Mouse (Mus musculus): ENCODE results near the gene Emc6.
A peak's percentile ranks its signal among the peaks of the same experiment; 100 is the strongest.

Emc6 gene

DNA sequence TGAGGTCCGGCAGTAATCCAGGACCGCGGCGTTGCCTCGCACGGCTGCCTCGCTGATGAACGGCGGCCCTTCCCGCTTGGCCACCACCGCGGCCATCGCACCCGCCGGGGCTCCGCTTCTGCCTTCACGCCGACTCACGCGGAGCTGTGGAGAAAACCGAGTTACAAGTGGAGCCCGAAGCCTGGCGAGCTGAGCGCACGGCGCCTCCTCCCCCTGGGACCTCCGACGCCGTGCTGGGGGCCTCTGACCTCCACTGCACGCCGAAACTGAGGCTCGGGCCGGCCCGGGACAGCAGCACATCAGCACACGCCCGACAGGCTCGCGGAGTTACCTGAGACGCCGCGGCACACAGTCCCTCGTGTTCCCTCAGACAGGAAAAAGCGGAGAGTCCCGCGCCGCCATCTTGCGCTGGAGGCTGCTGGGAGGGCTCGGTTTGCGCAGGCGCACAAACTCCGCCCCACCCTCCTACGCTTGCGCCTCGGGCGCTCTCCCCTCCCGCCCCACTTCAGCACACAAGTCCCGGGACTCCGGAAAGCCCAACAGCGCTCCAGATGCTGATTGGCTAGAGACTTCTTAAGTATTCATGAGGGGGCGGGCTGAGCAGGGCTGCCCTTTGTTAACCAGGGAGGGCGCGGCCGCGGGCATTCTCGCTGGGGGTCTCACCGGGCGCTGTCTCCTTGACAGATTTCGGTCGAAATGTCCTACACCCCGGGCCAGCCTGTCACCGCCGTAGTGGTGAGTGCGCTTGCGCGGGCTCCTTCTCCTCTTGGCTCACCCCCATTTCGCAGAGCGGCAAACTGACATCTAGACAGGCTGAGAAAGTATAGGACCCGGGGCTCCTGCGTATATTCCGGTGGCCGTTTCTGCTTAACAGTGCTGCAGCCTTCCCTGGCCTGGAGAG lies at the start of gene Emc6, which contains the start of gene Tax1bp3:
Gene Emc6 (minus strand): TSS at position 430 of the 901 bp plus-strand sequence.
Gene Tax1bp3 (plus strand): TSS at position 476 of the 901 bp plus-strand sequence.
- DNase-seq, result peak; percentile 98

DNA sequence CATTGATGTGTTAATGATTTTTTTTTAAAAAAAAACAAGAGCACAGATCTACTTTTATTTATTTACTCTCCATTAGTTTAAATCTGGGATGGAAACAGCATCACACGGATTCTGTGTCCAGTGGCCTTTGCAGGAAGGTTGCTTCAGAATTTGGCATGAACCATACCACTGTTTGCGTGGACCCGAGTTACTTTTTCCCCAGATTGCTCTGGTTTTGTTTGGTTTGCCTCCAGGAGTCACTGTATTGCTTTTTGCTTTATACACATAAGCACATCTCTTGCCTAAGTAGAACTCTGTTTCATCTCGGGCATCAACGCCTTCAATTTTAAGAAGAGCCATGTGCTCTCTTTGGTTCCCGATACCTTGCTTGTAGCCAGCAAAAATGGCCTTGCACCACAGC lies 49.0 kb upstream of the Emc6 start:
- no peak for DNase-seq

DNA sequence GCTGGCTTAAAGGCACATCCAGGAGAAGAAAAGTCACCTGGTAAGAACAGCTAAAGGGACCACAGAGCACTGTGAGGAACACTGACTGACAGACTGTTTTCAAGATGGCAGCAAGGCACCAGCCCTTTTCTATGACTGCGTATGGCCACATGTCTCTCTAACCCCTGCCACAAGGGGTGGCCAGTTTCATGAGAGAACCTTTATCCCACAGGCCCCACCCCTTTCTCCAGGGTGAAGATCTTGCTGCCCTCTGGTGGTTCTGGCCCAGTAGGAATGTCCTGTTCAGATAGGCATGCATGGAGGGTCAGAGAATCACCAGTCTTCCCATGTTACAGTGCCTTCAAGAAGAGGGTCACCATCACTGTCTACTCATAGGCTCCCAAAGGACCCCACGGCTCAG lies 47.1 kb upstream of the Emc6 start:
- DNase-seq, result peak; percentile 70

DNA sequence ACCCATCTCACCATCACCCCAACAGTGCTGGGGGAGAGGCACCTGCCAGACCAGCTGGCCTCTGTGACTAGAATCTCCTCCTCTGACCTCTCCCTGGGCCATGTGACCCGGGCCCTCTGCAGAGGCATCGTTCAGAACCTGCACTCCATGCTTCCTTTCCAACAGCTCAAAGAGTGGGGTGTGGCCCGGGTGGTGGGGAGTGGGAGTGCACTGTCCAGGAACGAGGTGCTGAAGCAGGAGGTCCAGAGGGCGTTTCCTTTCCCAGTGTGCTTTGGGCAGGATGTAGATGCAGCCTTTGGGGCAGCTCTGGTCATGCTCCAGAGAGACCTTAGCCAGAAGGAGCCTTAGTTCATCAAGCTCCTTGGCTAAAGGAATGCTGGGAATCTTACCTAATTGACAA lies 46.0 kb upstream of the Emc6 start:
- no peak for DNase-seq

DNA sequence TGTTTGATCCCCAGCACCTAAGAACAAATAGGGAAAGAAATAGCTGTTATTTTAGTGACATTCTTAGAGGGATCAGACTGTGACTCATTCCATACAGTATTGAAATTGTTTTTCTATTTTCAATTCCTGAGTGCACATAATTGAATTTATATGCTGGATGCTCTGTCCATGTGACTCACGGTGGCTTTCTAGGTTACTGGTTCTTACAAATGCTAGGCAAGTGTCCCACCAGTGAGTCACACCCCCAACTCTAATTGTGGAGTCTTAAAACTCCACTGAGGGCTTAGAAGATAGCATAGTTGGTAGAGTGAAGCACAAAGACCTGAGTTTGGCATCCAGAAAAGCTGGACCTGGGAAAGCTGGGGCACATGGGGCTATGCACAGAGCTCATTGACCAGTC lies 43.8 kb upstream of the Emc6 start:
- no peak for DNase-seq

DNA sequence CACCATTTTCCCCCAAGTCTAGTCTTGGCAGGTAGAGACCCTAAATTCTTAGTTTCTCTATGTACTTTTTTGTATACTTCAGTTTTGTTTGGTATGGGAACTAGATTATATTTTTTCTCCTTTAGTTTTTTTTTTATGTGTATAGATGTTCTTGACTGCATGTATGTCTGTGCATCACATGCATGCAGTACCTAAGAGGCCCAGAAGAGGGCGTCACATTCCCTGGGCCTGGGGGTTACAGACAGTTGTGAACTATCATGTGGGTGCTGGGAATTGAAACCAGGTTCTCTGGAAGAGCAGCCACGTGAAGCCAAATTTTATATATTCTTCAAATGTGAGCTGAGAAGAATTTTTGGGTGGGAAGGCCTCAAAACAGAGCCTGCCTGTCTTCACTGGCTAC lies 42.8 kb upstream of the Emc6 start:
- no peak for DNase-seq

DNA sequence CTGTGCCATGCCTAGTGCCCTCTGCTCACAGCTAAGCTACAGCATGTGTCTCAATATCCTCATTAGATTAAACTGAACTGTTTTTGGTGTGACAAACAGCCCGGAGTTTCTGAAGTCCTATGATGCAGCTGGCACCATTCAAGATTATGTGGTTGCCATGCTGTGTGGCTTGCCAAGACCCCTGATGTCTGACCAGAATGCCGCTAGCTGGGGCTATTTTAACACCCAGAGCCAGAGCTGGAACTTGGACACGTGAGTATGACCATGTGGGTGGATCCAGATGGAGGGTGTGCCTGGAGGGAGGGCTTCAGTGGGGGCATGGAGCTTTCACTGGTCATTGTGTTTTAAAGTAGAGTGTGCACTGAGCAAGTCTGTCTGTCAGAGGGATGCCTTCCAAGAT lies 37.1 kb upstream of the Emc6 start:
- DNase-seq, result no peak

DNA sequence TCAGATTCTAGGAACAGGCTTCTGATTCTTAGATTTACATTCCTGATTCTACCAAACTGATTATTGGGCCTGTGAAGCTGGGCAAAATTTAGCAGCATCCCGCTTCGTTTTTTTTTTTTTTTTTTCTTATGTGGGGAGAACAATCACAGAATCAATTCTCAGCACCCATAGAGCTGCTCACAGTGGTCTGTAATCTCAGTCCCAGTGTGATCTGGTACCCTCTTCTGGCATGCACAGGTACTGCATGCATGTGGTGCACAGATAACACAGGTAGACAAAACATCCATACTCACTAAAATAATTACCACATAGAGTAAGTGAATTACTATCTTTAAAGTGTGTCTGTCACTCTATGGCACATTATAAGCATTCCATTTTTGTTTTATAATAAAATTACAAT lies 30.8 kb upstream of the Emc6 start:
- DNase-seq, result no peak

DNA sequence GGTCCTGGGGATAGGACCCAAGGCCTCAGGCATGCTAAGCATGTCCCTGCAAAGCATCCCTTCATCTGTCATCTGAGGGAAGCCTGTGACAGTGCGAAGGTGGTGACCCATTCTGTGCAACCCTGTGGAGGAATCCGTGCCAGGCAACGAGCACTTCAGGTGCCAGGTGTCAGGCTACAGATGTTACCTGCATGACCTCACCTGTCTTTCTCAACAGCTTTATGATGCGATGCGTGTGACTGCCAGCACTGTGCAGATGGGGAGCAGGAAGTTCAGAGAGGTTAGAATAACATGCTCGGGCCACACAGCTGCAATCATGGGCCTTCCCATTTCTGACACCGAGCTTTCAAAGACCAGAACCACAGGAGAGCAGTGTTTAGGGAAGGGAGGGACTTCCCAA lies 28.4 kb upstream of the Emc6 start:
- DNase-seq, result no peak

DNA sequence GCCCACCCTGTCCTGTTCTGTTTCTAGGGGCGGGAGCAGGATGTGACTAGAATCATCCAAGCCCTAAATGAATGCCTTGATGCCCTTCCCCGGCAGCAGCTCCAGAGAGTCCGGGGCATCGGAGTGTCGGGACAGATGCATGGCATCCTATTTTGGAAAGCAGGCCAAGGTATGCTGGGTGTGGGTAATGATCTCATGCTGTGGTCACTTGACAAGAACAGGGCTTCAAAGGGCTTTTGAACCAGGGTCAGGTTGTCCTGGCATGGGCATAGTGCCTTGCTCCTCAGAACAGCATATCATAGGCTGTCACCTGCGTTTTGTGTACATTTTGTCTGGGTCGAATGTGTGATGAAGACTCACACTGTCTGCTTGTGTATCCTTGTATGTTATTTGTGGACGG lies 27.1 kb upstream of the Emc6 start:
- DNase-seq, result no peak

DNA sequence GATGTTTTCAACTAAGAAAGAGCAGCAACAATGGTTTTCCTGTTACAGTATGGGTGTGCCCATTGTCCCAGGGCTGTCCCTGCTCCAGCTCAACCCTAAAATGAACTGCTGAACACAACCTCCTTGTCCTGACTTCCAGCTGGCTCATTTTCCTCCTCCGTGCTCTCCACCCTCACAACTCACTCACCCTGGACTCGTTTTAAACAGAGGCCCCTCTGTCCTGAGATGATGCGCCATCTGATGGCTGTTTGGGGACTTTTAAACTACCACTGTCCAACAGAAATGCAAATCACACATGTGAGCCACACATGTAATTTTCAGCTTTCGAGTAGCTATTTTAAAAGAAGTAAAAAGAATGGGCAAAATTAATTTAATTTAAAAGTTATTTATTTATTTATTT lies 24.8 kb upstream of the Emc6 start:
- peak; percentile 17 for DNase-seq

DNA sequence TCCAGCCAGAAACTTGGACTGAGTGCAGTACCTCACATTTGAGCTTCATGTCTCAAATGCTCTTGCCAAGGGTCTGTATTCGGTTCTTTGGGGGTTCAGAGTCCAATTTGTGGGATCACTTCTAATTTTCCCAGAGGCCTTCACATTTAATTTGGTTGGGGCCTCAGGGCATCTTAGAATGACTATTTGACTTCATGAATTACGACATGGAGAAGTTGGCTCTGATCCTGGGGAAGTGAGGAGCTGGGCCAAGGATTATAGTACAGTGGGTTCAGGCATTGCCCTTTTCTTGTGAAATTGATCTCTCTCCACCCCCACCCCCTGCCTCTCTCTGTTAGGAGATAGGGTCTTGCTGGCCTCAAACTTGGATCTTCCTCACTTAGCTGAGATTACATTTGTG lies 24.2 kb upstream of the Emc6 start:
- peak; percentile 42 for DNase-seq

DNA sequence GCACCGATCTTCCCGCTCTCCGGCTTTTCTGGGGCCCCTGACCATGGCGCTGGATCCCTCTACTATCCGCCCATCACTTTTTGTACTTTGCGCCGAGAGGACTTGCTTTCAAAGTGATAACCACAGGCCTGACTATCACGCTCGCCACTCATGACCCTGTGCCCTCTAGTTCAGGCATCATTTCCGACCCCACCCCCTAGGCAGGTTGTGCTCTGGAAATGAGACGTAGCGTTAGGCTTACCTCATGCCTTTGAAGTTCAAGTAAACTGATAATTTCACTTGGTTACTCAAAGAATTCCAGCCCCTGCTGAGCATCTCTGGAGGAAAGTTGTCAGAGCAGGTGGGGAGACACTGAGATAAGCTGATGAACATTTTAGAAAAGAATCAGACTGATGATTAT lies 23.0 kb upstream of the Emc6 start:
- peak; percentile 40 for DNase-seq

DNA sequence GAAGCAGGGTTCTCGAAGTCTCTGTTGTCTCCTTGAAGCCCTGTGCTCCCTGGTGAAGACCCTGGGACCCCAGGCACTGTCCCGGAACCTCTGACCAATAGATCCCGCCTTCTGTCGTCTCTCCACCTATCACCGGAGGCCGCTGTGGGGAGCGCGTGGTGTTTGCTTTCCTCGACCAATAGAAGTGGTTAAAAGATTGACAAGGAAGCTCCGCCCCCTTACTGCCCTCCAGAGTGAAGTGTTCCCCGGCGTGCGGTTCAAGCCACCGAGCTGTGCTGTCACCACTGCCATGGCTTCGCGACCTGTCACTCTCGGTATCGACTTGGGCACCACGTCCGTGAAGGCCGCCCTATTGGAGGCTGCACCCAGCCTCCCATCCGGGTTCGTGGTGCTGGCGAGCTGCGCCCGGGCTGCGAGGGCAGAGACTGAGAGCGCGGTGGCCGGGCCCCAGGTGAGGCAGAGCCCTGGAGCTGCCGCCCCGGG lies 22.4 kb upstream of the Emc6 start, which contains the start of gene Shpk:
Gene Shpk (plus strand): TSS at position 231 of the 483 bp plus-strand sequence.
- peak; percentile 98 for DNase-seq

DNA sequence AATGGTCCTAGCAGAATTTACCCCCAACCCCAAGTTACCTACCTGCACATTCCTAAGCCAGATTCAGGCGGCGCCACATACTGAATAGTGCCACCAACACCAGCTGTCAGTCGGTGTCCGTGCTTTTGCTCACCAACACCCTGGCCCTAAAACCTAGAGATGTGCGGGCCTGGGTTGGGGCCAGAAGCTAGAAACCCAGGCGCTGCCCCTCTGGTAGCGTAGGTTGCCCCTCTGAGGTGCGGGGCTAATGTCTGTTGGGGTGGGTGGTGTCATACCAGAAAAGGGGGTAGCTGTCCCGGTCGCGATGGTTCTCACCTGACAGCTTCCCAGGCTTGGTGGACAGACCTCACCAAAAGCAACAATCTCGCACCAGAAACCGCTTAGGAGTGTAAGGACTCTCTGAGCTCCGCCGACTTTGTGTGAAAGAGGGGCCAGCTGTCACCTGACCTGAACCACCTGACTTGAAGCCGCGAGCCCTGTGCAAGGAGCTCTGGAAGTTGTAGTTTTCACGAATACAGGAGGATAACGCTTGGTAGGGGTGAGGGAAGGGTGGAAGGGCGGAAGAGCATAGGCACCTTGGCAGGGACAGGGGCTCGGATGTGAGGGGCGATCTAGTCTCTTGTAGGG lies 21.9 kb upstream of the Emc6 start, which contains the start of gene Ctns:
Gene Ctns (minus strand): TSS at position 440 of the 627 bp plus-strand sequence.
- DNase-seq, result peak; percentile 93

DNA sequence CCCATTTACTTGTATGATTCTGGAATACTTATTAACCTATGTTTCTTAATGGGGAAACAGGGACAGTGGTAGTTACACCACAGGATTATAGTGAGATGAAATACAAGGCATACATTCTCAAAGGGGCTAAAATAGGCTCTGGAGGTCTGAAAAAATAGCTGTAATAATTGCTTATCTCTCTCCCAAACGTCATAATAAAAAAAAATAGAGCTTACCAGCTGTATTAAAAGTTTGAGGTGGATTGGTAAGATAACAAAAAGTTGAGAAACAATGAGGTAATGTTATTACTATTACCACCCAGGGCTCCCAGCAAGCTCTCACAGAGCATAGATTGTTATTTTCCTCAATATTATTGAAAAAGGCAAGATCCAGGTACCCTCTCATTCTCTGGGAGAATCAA lies 21.4 kb upstream of the Emc6 start:
- DNase-seq, result no peak

DNA sequence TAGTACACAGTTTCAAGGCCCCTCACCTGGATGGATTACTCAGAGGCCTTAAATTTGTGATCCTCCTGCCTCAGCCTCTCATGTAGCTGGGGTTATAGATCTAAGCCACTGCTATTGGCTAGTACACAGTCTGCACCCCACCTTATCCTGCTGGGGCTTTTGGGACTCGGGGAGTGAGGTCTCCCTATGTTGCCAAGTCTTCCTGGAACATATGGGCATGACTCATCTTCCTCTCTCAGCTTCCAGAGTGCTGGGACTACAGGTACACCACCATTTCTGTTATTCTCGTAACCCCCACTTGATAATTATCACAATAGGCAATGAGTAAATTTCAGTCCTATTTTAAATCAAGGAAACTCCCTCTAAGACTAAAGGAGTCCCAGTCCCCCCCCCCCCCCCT lies 17.6 kb upstream of the Emc6 start:
- no peak for DNase-seq

DNA sequence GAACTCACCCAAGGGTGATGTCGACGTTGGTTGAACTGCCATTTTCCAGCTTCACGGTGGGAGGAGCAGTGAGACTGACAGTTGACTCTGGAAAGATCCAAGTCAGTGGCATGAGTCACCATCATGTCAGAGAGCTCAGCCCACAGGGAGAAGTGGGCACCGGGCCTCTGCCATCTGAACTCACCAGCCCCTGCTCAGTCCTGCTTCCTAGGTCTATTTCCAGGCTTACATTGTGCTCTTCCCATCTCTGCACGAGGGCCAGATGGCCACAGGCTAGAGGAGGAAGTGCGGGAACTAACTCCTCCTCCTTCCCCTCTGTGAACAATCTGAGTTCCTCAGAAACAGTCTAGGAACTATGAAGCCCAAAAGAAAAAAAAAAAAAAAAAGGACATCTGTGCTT lies 16.2 kb upstream of the Emc6 start:
- DNase-seq, result peak; percentile 31

DNA sequence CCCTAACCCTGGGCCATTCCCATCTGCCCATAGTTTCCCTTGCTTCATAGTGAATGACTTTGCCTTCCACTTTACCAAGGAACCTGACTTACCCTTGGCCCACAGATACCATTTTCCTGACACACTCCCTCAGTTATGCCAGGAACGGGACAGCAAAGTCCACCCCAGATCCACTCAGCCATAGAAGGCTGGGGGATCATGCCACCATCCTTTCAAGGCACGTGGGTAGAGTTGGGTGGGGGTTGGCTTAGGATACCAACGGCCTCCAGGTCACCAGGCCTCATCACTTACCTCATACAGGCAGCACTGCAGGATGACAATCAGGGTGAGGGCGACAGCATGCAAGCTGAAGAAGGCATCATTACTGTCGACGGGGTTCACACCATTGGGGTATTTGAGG lies 10.4 kb upstream of the Emc6 start:
- DNase-seq, result no peak

DNA sequence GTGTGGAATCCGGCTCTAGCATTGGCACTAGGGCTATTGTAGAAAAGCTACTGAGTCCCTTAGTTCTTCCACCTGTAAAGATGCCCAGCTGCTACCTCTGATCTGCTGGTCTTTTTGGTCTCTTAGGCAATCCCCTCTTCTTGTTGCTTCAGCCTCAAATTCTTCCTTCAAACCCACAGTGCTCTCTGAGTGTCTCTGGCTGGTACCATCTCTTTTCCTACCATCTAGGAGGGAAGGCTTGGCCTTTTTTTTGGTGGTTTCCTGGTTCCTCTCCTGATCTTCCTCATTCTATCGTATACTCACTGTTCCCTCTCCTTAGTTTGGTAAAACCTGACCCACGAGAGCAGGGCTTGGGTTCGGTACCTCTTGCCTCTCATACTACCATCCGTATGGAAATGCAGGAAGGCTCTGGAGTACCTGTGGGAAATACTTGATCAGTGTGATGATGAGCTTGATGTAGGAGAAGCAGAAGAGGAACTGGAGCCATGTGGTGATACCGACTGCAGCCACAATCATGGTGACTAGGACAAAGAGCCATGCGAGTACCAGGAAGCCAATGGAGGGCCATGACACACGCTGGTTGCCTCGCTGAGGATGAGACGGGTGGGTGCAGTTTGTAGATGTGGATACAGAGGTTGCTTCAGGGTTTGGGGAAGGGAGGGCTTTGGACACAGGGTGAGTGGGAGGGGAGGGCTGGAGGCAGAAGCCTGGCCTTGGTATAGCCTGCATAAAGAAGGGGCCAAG lies 9.2 kb upstream of the Emc6 start:
- DNase-seq, result no peak

DNA sequence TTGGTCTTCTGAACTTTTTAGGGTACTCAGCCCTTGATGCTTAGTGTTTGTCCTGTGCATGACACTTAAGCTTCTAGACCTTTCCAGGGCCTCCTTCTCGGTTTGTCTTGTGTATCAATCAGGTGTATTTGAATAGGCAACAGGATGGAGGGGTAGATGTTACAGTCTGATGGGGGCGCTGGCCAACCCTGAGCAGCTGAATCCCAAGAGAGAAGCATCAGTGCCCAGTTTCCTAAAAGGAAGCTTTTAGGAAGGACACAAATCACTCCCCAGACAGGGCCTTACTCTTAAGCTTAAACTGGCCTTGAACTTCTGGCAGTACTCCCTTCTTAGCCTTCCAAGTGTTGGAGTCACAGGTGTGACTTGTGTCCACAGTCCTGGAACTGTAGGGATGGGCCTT lies 1.1 kb upstream of the Emc6 start:
- DNase-seq, result no peak

DNA sequence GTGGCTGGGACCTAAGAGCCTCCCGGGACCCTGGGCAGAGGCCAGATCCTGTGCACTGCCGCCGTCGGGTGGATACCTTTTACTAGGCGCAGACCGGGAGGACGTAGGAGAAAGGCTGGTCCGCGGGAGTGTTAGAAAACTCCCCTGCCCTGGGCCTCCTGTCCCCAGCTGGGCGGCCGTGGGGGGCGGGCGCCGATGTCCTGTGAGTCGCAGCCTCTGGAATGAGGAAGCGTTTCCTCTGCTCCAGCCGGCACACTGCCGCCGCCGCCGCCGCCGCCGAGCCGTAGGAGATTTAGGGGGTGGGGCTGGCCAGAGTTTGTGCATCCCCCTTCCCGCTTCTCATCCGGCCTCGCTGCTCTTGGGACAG lies 655 bp upstream of the Emc6 start:
- peak; percentile 90 for DNase-seq

DNA sequence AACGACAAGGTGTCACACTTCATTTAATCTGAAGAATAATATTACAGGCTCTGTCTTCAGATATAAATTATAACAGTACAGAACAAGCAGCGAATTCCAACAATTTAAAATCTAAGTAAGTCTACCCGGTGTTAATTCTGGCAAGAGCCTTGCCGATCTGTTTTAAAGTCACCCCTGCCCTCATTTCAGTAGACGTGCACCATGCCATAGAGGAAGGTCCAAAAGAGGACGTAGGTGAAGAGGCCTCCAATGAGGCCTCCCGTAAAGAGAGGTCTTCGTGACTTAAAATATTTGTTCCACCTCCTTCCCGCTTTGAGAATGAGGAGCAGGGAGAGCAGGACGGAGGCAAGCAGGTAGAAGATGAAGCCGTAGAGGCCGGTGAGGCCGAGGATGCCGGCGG lies 651 bp downstream of the Emc6 start:
- DNase-seq, result no peak
